Mouse (Mus musculus): ENCODE data around the gene Mgmt. TPM values are rescaled to one million over a fixed set of nuclear protein-coding genes. Genes with fewer than 3 reads are reported as not detected.
A peak's percentile ranks its signal among the peaks of the same experiment; 100 is the strongest.

Gene Mgmt
- total and polyA plus RNA-seq, 3 experiments = 5.2 to 10.8 (median 8.5) TPM

- H3K4me3 ChIP-seq (replicated peaks in 1 of 3; ENCODE audit: low read depth in 2 of 3, low read length in 2 of 3, poor library complexity in 1 of 3) = no peak overlapping the region
- in situ Hi-C loops (cut with MboI; ENCODE audit: low pct_ligation_motif_present, low pct_unique_long_range_greater_than_20kb, low sequenced_read_pairs) = no loop called here
- no peaks in the 10 kb centered on the region for H3K9me3 ChIP-seq (replicated peaks; ENCODE audit: low read length)
- dilution Hi-C loops (cut with MboI; ENCODE audit: extremely low pct_ligation_motif_present, extremely low pct_unique_long_range_greater_than_20kb, low sequenced_read_pairs) = no loop called here
- H3K4me1 ChIP-seq (ENCODE audit: control insufficient read depth in 1 of 2, insufficient read depth in 2 of 2) = peaks cover 0 to 8% of the 10 kb centered on the region in 2 experiments; a peak in 2 of 4 replicates
- DNase-seq (ENCODE audit: extremely low read depth) = no peak
- no peak overlapping the region for H3K9ac ChIP-seq (ENCODE audit: insufficient read depth, low read depth)
- H3K27ac ChIP-seq (ENCODE audit: insufficient read depth, low read depth) = no peak overlapping the region
- H3K79me2 ChIP-seq (replicated peaks; ENCODE audit: control insufficient read depth, extremely low read depth, insufficient read depth, poor library complexity, severe bottlenecking) = no peaks in the 10 kb centered on the region
- TF ChIP-seq JUN (IDR thresholded peaks at IDR 0.05; ENCODE audit: insufficient read depth, low read depth, low read length) (no peak), TCF12 (IDR thresholded peaks at IDR 0.05; ENCODE audit: low read depth, low read length) (no peak), ZKSCAN1 (IDR thresholded peaks at IDR 0.05; ENCODE audit: borderline replicate concordance, low read depth, low read length) (no peak), PAX5 (IDR thresholded peaks at IDR 0.05; ENCODE audit: low read length) (no peak), POLR2A (IDR thresholded peaks at IDR 0.05; ENCODE audit: low read depth, low read length) (no peak), CHD1 (IDR thresholded peaks at IDR 0.05; ENCODE audit: low read depth, low read length) (no peak), E2F4 (IDR thresholded peaks at IDR 0.05; ENCODE audit: insufficient replicate concordance, low read depth, low read length) (no peak), NRF1 (IDR thresholded peaks at IDR 0.05; ENCODE audit: low read depth, low read length) (no peak), MAFK (IDR thresholded peaks at IDR 0.05; ENCODE audit: insufficient replicate concordance, low read length) (no peak), MEF2A (IDR thresholded peaks at IDR 0.05; ENCODE audit: borderline replicate concordance, low read depth, low read length) (no peak)
- no peak overlapping the region for H3K4me2 ChIP-seq (ENCODE audit: insufficient read depth, low read depth, poor library complexity, severe bottlenecking)
- no peaks in the 10 kb centered on the region for H3K27me3 ChIP-seq (replicated peaks)
- H3K36me3 ChIP-seq (replicated peaks in 1 of 2; ENCODE audit: control insufficient read depth in 1 of 2, insufficient read depth in 1 of 2, low read length in 1 of 2) = no peaks in the 10 kb centered on the region
Observed at GRCm38 (mm10) chr7:136846086-136846620, 48.3 kb upstream of the Mgmt start.

- no peak overlapping the region for H3K4me2 ChIP-seq (ENCODE audit: insufficient read depth, low read depth, poor library complexity, severe bottlenecking)
- no peak overlapping the region for H3K27ac ChIP-seq (ENCODE audit: insufficient read depth, low read depth)
- in situ Hi-C loops (cut with MboI; ENCODE audit: low pct_ligation_motif_present, low pct_unique_long_range_greater_than_20kb, low sequenced_read_pairs) (no loop called here), dilution Hi-C loops (cut with MboI; ENCODE audit: extremely low pct_ligation_motif_present, extremely low pct_unique_long_range_greater_than_20kb, low sequenced_read_pairs) (no loop called here)
- H3K4me3 ChIP-seq (replicated peaks in 1 of 3; ENCODE audit: low read depth in 2 of 3, low read length in 2 of 3, poor library complexity in 1 of 3) = no peak overlapping the region
- no peak for DNase-seq (ENCODE audit: extremely low read depth)
- no peak overlapping the region for H3K9ac ChIP-seq (ENCODE audit: insufficient read depth, low read depth)
- H3K9me3 ChIP-seq (replicated peaks; ENCODE audit: low read length) = no peaks in the 10 kb centered on the region
- H3K4me1 ChIP-seq (ENCODE audit: control insufficient read depth in 1 of 2, insufficient read depth in 2 of 2) = peaks cover 0 to 8% of the 10 kb centered on the region in 2 experiments; a peak in 2 of 4 replicates
- H3K27me3 ChIP-seq (replicated peaks) = no peaks in the 10 kb centered on the region
- H3K79me2 ChIP-seq (replicated peaks; ENCODE audit: control insufficient read depth, extremely low read depth, insufficient read depth, poor library complexity, severe bottlenecking) = no peaks in the 10 kb centered on the region
- TF ChIP-seq ZMIZ1 (IDR thresholded peaks at IDR 0.05; ENCODE audit: low read depth, low read length) = no peak
- TF ChIP-seq NRF1 (IDR thresholded peaks at IDR 0.05; ENCODE audit: low read depth, low read length) = no peak
- TF ChIP-seq CHD2 (IDR thresholded peaks at IDR 0.05; ENCODE audit: low read length) = no peak
- TF ChIP-seq JUN (IDR thresholded peaks at IDR 0.05; ENCODE audit: insufficient read depth, low read depth, low read length) = no peak
- H3K36me3 ChIP-seq (replicated peaks in 1 of 2; ENCODE audit: control insufficient read depth in 1 of 2, insufficient read depth in 1 of 2, low read length in 1 of 2) = no peaks in the 10 kb centered on the region
Observed at GRCm38 (mm10) chr7:136847601-136848000, 46.8 kb upstream of the Mgmt start.

- in situ Hi-C loops (cut with MboI; ENCODE audit: low pct_ligation_motif_present, low pct_unique_long_range_greater_than_20kb, low sequenced_read_pairs) (no loop called here), dilution Hi-C loops (cut with MboI; ENCODE audit: extremely low pct_ligation_motif_present, extremely low pct_unique_long_range_greater_than_20kb, low sequenced_read_pairs) (no loop called here)
- H3K27me3 ChIP-seq (replicated peaks) = no peaks in the 10 kb centered on the region
- no peaks in the 10 kb centered on the region for H3K79me2 ChIP-seq (replicated peaks; ENCODE audit: control insufficient read depth, extremely low read depth, insufficient read depth, poor library complexity, severe bottlenecking)
- H3K9me3 ChIP-seq (replicated peaks; ENCODE audit: low read length) = no peaks in the 10 kb centered on the region
- no peaks in the 10 kb centered on the region for H3K36me3 ChIP-seq (replicated peaks in 1 of 2; ENCODE audit: control insufficient read depth in 1 of 2, insufficient read depth in 1 of 2, low read length in 1 of 2)
- no peak overlapping the region for H3K27ac ChIP-seq (ENCODE audit: insufficient read depth, low read depth)
- no peak overlapping the region for H3K9ac ChIP-seq (ENCODE audit: insufficient read depth, low read depth)
- peak overlapping the region; percentile 25 for H3K4me2 ChIP-seq (ENCODE audit: insufficient read depth, low read depth, poor library complexity, severe bottlenecking)
- H3K4me3 ChIP-seq (replicated peaks in 1 of 3; ENCODE audit: low read depth in 2 of 3, low read length in 2 of 3, poor library complexity in 1 of 3) = no peak overlapping the region
- peaks cover 0 to 8% of the 10 kb centered on the region in 2 experiments; a peak in 2 of 4 replicates for H3K4me1 ChIP-seq (ENCODE audit: control insufficient read depth in 1 of 2, insufficient read depth in 2 of 2)
- no peak for DNase-seq (ENCODE audit: extremely low read depth)
- 0 out of 2 replicates have a peak, but pooled peaks have one; percentile 18 for TF ChIP-seq IRF4 (IDR thresholded peaks at IDR 0.05; ENCODE audit: low read depth, low read length)
- no peak for TF ChIP-seq ETS1 (conservative IDR thresholded peaks at IDR 0.05; ENCODE audit: low read depth, low read length)
Observed at GRCm38 (mm10) chr7:136848761-136849160, 45.7 kb upstream of the Mgmt start.

Data from CH12.LX (cell line).